Mouse (Mus musculus) cerebellum, adult 11 months (tissue): ENCODE results near the gene Mcm10.
"Not testable (repeated sequence)": the region's sequence is repeated elsewhere in the genome, so short reads cannot be mapped to it uniquely, and the experiment has no call there.

Experiments used
- DNase-seq: peaks from one replicate; pipeline ENCODE4 v3.0.0; 2022

Gene Mcm10

DNA sequence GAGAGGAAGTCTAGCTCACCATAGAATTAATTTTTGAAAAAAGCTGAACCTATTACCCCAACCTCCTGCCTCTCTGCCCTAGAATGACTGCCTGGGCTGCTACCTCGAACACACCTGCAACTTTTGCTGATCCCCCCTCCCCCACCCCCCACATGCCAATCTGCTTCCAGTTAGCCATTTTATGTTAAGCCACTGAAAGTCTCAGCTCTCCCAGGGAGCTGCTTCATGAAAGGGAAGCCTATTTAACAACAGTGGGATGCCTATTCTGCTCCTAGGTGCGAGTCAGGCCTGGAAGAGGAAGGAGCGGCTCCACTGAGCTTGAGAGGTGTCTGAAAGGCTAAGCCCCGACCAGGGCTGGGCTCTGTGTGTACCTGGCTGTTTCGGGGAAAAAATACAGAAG, 28.6 kb downstream of the Mcm10 start:
- no peak for DNase-seq

GRCm38 (mm10) chr2:4978091-4978490, 34.5 kb downstream of the Mcm10 start:
- no peak for DNase-seq

- DNase-seq = no peak
Observed at GRCm38 (mm10) chr2:4975807-4976206, 36.8 kb downstream of the Mcm10 start, which contains the start of gene Ucma. Gene Ucma (plus strand): TSS chr2:4976122.

- no peak for DNase-seq
Observed at GRCm38 (mm10) chr2:4969083-4969482, 43.5 kb downstream of the Mcm10 start.

DNA sequence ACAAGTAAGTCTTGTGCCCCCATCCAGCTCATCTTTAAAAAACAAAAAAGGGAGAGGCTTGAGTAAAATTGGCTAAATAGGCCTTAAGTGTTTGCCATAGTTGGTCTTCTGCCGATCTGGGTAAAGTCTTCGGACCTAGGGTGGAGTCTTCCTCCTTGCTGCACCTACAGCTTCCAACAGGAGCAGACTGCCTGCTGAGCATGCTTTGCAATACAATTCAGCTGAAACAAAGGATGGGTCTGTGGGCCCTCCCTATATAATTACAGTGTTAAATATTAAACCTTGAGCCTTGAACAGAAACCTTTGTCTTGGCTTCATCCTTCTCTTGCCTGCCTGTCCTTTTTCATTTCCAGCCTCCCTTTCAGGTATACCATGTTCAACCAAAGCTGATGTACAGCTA, 44.8 kb downstream of the Mcm10 start:
- DNase-seq = no peak

DNA sequence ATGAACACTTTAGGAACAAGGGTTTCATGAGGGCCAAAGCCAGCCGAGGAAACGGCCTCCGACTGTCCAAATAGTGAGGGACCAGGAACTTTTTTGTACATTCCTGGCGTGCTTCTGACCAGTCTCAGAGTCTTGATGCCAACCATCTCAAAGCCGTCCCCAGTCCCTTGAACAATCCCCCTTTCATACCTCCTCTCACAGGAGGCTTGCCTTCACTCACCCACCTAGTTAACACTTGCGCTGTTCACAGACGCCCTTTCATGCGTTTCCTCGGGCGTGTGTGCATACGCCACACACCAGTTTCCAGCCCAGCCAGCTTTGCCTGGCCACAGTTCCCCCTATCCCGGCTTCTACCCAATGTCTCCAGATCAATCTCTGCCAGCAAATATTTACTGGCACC, 54.6 kb downstream of the Mcm10 start:
- no peak for DNase-seq

- DNase-seq = no peak
Observed at GRCm38 (mm10) chr2:4954216-4954760, 58.3 kb downstream of the Mcm10 start.

DNA sequence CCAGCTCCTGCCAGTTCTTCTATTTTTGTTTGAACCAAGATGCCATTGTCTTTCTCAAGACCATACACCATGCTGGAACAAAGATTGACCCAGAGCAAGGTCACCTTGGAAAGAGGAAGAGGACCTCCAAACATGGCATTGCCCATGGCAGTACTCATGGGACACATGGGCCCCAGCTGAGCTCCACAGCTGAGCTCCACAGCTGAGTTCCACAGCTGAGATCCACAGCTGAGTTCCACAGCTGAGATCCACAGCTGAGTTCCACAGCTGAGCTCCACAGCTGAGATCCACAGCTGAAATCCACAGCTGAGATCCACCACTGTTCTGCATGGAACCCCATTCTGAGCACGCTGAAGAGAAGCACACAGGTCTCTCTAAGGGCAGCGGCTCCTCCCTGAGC, 61.6 kb downstream of the Mcm10 start:
- DNase-seq = no peak

DNA sequence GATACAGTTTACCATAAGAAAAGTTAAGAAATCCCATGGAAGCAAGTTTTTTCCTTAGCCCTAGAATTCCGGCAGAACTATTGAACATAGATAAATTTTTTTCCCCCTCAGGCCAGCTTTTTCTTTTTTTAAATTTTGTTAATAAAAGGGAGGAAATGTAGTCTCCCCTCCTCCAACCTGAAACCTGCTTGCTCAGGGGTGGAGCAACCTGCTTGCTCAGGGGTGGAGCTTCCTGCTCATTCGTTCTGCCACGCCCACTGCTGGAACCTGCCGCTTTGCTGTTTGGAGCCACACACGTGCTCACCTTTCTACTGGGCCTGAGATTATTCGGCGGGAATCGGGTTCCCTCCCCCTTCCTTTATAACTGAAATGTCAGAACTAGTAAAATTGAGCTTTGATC, 62.9 kb downstream of the Mcm10 start:
- DNase-seq = not testable (repeated sequence)

DNA sequence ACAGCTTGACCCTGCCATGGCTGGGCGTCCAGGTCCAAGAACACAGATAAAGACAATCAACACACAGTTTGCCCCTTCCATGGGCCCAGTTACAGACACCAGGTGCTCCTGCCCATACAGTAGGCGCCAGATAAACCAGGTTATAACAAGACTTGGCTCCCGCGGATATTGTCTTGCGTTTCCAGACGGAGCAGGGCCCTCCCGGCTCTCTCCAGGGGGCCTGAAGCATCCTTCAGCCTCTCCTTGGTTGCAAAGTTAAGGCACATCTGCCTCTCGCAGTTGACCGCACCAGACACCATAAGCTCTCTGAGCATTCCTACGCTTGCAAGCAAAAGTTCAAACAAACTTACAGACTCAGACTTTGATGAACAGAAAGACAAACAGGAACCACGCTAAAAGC, 71.7 kb downstream of the Mcm10 start:
- no peak for DNase-seq
